In the genomic region with DNA sequence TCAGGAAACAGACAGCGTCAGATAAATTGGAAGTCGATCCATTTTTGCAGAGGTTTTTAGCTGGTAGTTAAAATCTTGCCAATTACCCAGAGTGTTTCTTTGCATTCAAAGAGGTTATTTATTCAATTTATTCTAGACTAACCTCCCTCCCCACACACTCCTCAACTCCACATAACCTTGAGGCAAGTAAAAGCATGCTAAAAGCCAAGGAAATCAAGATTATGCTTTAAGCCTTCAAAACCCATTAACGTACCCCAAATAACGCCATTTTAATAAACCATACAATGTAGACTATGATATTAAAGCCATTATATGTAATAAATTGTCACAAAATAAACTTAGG, we compare ENCODE assay signal across 22 mouse cellular contexts.
A peak's percentile ranks its signal among the peaks of the same experiment; 100 is the strongest.
DNase-seq lines count a peak whose midpoint lies in the region; ATAC-seq lines count a peak whose summit lies in the region.
"Had no signal": no experiment of that assay in that cellular context is flagged by ENCODE, and none has a peak within 500 bp of the region (broad histone marks: within the 10 kb centered on the region; RNA-seq: fewer than 3 reads in every experiment).

No protein-coding gene starts in this region.

- no peak overlapping the region for H3K9ac ChIP-seq in forebrain, embryonic 13.5 days
- H3K9ac ChIP-seq in forebrain, embryonic 16.5 days (replicated peaks; ENCODE audit: low read depth, low read length), result no peak overlapping the region
- no peak overlapping the region for H3K9ac ChIP-seq in hindbrain, embryonic 15.5 days
- no peak overlapping the region for H3K9ac ChIP-seq in neural tube, embryonic 13.5 days
- H3K9ac ChIP-seq: heart, embryonic 13.5 days; stomach, embryonic 15.5 days had no signal

- DNase-seq in forebrain, embryonic 10.5 days (ENCODE audit: extremely low spot score, low spot score), result no peak
- no peak for DNase-seq in testis, postnatal 14 days (ENCODE audit: low spot score)
- DNase-seq in heart, adult 8-10 months (ENCODE audit: low spot score), result no peak
- no peak for DNase-seq in lung, postnatal 14 days
- DNase-seq: adrenal gland, postnatal 25 days; cerebellum, adult 11 months; cerebellum, postnatal 14 days; gastrocnemius, adult 2 months; kidney, adult 8-10 months; kidney, postnatal 14 days; lung, adult 18-20 months; lung, postnatal 4 days; right cerebral cortex, postnatal 25 days; thymus, adult 2 months had no signal

- 62% methylated on average over 4 of the region's 4 CpGs for WGBS in forebrain, embryonic 13.5 days
- 91% methylated on average over 4 of the region's 4 CpGs for WGBS in forebrain, embryonic 10.5 days
- WGBS in forebrain, embryonic 16.5 days, result 45% methylated on average over 4 of the region's 4 CpGs
- WGBS in hindbrain, embryonic 15.5 days, result 55% methylated on average over 4 of the region's 4 CpGs
- WGBS in neural tube, embryonic 13.5 days, result 51% methylated on average over 4 of the region's 4 CpGs

- no peaks in the 10 kb centered on the region for H3K36me3 ChIP-seq in forebrain, embryonic 13.5 days (ENCODE audit: poor library complexity, severe bottlenecking)
- no peaks in the 10 kb centered on the region for H3K36me3 ChIP-seq in forebrain, embryonic 10.5 days (replicated peaks)
- H3K36me3 ChIP-seq in forebrain, embryonic 16.5 days (ENCODE audit: control insufficient read depth, insufficient read depth), result no peaks in the 10 kb centered on the region
- no peaks in the 10 kb centered on the region for H3K36me3 ChIP-seq in hindbrain, embryonic 15.5 days
- H3K36me3 ChIP-seq in neural tube, embryonic 13.5 days, result no peaks in the 10 kb centered on the region
- H3K36me3 ChIP-seq: heart, embryonic 13.5 days; limb, embryonic 10.5 days; stomach, embryonic 15.5 days had no signal

- peak; percentile 56 for ATAC-seq in forebrain, embryonic 13.5 days
- ATAC-seq in forebrain, embryonic 16.5 days, result peak; percentile 37; the same call in 1 of the 2 replicates
- ATAC-seq in hindbrain, embryonic 15.5 days (ENCODE audit: low FRiP score, low read depth), result no peak
- peak; percentile 37; the same call in 1 of the 2 replicates for ATAC-seq in neural tube, embryonic 13.5 days (ENCODE audit: low read depth)

- peak overlapping the region; percentile 66 for H3K27ac ChIP-seq in forebrain, embryonic 13.5 days
- no peak overlapping the region for H3K27ac ChIP-seq in forebrain, embryonic 10.5 days
- peak overlapping the region; percentile 46 for H3K27ac ChIP-seq in forebrain, embryonic 16.5 days (ENCODE audit: low read length)
- H3K27ac ChIP-seq in hindbrain, embryonic 15.5 days (replicated peaks), result peak overlapping the region; percentile 69
- peak overlapping the region; percentile 84 for H3K27ac ChIP-seq in neural tube, embryonic 13.5 days (replicated peaks)
- H3K27ac ChIP-seq: gastrocnemius, adult 2 months; heart, embryonic 13.5 days; limb, embryonic 10.5 days; stomach, embryonic 15.5 days had no signal

- H3K4me2 ChIP-seq in forebrain, embryonic 13.5 days, result peak overlapping the region; percentile 26
- H3K4me2 ChIP-seq in forebrain, embryonic 16.5 days (ENCODE audit: low read length), result no peak overlapping the region; the same call in 1 of the 2 replicates
- H3K4me2 ChIP-seq in hindbrain, embryonic 15.5 days, result peak overlapping the region; percentile 26
- H3K4me2 ChIP-seq in neural tube, embryonic 13.5 days, result peak overlapping the region; percentile 36
- H3K4me2 ChIP-seq: heart, embryonic 13.5 days; liver, embryonic 11.5 days; stomach, embryonic 15.5 days had no signal

- peaks cover 12% of the 10 kb centered on the region; the same call in 1 of the 2 replicates for H3K4me1 ChIP-seq in forebrain, embryonic 13.5 days
- H3K4me1 ChIP-seq in forebrain, embryonic 10.5 days, result 0 out of 2 replicates have a peak, but pooled peaks cover 7% of the 10 kb centered on the region
- peaks cover 8% of the 10 kb centered on the region for H3K4me1 ChIP-seq in forebrain, embryonic 16.5 days (replicated peaks; ENCODE audit: control insufficient read depth, insufficient read depth, low read length)
- peaks cover 10% of the 10 kb centered on the region for H3K4me1 ChIP-seq in hindbrain, embryonic 15.5 days (replicated peaks)
- peaks cover 13% of the 10 kb centered on the region for H3K4me1 ChIP-seq in neural tube, embryonic 13.5 days (replicated peaks)
- H3K4me1 ChIP-seq: heart, embryonic 13.5 days; stomach, embryonic 15.5 days had no signal

- H3K9me3 ChIP-seq in forebrain, embryonic 13.5 days (replicated peaks), result no peaks in the 10 kb centered on the region
- no peaks in the 10 kb centered on the region for H3K9me3 ChIP-seq in forebrain, embryonic 10.5 days
- no peaks in the 10 kb centered on the region for H3K9me3 ChIP-seq in forebrain, embryonic 16.5 days (ENCODE audit: control insufficient read depth, low read length)
- H3K9me3 ChIP-seq in hindbrain, embryonic 15.5 days, result no peaks in the 10 kb centered on the region
- no peaks in the 10 kb centered on the region for H3K9me3 ChIP-seq in neural tube, embryonic 13.5 days
- H3K9me3 ChIP-seq: heart, embryonic 13.5 days; limb, embryonic 10.5 days; stomach, embryonic 15.5 days had no signal

- H3K27me3 ChIP-seq in forebrain, embryonic 13.5 days, result no peaks in the 10 kb centered on the region
- no peaks in the 10 kb centered on the region for H3K27me3 ChIP-seq in forebrain, embryonic 10.5 days (ENCODE audit: poor library complexity, severe bottlenecking)
- H3K27me3 ChIP-seq in forebrain, embryonic 16.5 days (replicated peaks; ENCODE audit: control insufficient read depth, insufficient read depth, low read length), result no peaks in the 10 kb centered on the region
- H3K27me3 ChIP-seq in hindbrain, embryonic 15.5 days, result no peaks in the 10 kb centered on the region
- no peaks in the 10 kb centered on the region for H3K27me3 ChIP-seq in neural tube, embryonic 13.5 days
- H3K27me3 ChIP-seq: heart, embryonic 13.5 days; stomach, embryonic 15.5 days had no signal

- H3K4me3 ChIP-seq in forebrain, embryonic 13.5 days, result no peak overlapping the region
- no peak overlapping the region for H3K4me3 ChIP-seq in forebrain, embryonic 10.5 days
- H3K4me3 ChIP-seq in forebrain, embryonic 16.5 days (replicated peaks; ENCODE audit: low read length), result no peak overlapping the region
- H3K4me3 ChIP-seq in hindbrain, embryonic 15.5 days, result no peak overlapping the region
- H3K4me3 ChIP-seq in neural tube, embryonic 13.5 days, result no peak overlapping the region
- H3K4me3 ChIP-seq: gastrocnemius, adult 2 months; heart, embryonic 13.5 days; limb, embryonic 10.5 days; stomach, embryonic 15.5 days had no signal
